Mouse (Mus musculus) heart, adult 9 months (tissue): ENCODE measurements at regions not wholly inside any gene's neighbourhood (a gene's known extent, or its start where the extent isn't known, plus 50 kb on each side); places are given as distances from the start of the nearest gene placed in this dataset.

Experiments used
- DNase-seq, 2 experiments: peaks; one replicate each; pipeline ENCODE4 v3.0.0; 2022; ENCODE audit warnings: low spot score in 2 of 2

- no peak for DNase-seq
Observed at GRCm38 (mm10) chr10:117997796-117998195, 143.8 kb upstream of the Mdm1 start.

DNA sequence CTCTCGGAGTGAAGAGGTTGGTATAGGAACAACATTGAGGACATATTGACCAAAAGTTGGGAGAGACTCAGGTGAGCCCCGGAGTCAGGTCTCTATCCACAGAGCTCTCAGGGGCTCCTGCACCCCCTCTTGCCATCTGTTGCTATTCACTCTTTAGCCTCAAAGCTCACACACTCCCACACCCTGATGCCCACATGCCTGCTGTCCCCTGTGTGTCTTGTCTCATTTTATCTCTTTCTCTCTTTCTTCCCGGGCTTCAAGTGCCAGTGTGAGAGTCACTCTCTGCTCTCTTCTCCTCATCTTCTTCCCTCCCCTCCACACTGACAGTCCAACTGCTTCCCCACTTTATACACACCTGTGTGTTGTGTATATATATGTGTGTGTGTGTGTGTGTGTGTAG lies 141.0 kb upstream of the Mdm1 start:
- DNase-seq = no peak

DNA sequence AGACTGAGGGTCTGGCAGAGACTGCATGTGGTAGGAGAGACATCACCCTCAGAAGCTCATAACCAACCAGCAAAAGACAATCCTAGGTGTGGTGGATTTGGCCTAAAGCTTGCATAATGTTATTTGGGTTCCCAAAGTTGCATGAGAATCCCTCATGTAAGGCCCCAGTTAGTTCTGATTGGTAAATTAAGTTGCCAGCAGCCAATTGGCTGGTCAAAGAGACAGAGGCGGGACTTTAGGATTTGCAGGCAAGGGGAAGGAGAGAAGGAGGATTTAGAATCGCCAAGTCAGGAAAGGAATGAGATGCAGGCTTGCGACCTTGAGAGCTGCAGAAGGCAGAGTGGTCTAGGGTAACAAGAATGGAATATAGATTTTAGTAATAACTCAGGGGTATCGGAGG lies 140.1 kb upstream of the Mdm1 start:
- DNase-seq = no peak

DNA sequence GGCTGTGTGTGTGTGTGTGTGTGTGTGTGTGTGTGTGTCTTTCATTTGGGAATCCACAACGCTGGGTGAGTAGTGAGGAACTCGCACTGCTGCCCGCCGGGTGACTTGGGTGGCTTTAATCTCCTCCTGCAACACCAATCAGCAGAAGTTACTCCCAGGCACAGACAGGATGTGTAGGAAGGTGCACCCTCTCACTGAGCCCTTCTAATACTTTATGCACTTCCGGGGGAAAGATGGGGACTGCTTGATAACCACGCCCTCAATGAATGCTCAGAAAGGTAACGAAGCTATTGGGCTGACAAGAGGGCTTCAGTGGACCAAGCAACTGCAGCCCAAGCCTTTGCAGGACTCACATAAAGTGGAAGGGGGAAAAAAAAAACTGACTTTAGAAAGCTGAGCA lies 139.6 kb upstream of the Mdm1 start:
- no peak for DNase-seq

DNA sequence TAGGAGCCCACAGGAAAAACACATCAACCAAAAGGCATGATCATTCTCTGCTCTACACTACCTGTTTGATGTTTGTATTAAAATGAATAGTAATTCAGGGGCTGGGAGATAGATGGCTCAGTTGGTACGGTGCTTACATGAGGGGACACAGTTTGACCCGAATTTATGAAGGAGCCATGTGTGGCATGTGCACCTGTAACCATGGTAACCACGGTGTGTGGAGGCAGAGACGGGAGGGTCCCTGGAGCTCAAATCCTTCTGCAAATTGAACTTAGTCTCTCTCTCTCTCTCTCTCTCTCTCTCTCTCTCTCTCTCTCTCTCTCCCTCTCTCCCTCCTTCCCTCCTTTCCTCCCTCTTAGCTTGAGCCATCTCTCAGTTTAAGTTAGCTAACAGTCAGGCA lies 139.1 kb upstream of the Mdm1 start:
- no peak for DNase-seq

- no peak for DNase-seq
Observed at GRCm38 (mm10) chr10:118003179-118003578, 138.4 kb upstream of the Mdm1 start.

- DNase-seq = peak; percentile 43 to 55
Observed at GRCm38 (mm10) chr10:118003739-118004361, 137.8 kb upstream of the Mdm1 start.

- no peak for DNase-seq
Observed at GRCm38 (mm10) chr10:118004362-118004958, 137.2 kb upstream of the Mdm1 start.

DNA sequence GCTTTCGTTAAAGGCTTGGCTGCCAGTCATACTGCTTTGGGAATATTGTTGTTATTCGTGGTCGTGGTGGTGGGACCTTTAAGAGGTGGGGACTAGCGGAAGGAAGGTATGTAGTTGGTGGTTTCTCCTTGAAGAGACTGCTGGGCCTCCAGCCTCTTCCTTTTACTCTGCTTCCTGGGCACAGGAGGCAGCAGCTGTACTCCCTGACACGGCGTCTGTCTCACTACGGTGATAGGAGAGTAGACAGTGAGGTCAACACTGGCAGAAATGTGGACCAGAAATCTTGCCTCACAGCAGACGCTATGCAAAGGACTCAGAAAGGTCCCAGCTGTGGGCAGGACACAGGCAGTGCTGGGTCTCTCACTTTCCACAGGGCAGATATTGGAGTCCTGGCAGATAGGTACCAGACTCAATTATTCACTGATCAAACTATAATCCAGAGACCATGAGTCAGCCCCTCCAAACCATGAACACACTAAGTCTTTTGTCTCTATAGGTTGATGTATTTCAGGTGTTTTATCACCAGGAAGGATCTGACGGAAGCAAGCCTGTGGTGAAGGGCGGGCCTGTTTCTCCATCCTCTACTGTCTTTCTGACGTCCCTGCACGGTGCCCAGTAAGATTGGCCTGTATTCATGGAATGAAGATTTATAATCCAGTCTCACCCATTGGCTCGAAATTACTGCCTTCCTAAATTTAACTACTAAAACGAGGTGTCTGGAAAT lies 134.6 kb upstream of the Mdm1 start:
- no peak for DNase-seq

- DNase-seq = no peak
Observed at GRCm38 (mm10) chr10:118007846-118008245, 133.8 kb upstream of the Mdm1 start.

DNA sequence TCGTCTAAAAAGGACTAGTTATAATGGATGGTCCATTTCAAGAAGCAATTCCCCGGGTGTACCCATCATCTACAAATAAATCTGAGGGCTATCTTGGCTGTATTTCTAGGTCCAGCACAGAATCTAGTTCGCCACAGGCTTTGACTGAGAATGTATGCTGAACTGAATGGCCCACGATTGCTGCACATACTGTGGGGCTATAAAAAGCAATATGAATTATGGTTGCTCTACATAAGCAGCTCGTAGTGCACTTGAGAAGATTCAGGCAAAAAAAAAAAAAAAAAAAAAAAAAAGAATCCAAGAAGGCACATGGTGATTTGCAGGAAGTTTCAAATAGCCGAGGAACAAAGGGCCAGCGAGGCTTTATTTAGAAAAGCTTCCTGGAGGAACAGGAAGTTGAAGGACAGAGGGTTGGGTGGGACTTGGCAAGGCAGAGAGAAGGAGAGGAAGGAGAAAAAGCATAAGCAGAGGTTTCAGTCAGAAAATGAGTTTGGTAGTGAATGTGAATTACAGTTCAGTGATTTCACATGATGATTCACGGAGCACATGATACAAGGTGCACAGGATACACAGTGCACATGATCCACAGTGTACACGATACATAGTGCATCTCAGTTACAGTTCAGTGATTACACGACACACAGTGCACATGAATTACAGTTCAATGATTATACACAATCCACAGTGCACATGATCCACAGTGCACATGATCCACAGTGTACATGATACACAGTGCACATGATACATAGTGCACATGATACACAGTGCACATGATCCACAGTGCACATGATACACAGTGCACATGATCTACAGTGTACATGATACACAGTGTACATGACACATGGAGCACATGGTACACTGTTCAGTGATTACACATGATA lies 129.7 kb upstream of the Mdm1 start:
- DNase-seq = peak; percentile 59 to 68

DNA sequence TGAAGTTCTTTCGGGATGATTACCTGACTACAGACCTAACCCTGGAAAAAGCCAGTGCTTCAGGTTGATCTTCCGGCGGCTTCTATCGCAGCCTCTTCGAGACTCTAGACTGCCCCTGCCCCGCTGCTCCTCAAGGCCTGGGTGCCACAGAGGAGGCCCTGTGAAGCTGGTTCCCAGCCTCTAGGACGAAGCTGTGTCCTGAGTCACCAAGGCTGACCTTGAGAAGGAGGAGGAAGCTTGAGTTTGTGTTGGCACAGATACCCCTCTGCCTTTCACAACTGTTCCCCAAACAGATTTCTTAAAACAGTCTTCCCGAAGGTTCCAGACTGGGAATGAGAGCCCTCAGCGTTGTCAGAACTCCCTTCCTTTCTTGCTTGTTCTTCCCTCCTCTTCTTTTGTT lies 112.8 kb upstream of the Mdm1 start:
- DNase-seq = no peak

GRCm38 (mm10) chr10:118034401-118034800 lies 107.2 kb upstream of the Mdm1 start:
- no peak for DNase-seq

DNA sequence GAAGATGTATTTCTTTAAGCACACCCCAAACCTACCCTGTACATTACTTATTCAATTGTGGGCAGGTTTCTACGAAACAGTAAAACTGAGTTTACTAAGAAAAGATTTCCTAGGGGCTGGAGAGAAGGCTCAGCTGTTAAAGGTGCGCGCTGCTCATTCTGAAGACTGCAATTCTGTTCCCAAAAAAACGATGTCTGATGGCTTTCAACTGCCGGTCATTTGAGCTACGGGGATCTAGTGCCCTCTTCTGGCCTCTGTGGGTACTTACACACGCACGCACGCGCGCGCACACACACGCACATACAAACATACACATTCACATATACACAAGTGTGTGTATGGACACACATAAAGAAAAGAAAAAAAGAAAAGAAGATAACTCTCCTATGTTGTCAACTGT lies 106.6 kb upstream of the Mdm1 start:
- no peak for DNase-seq

- DNase-seq = no peak
Observed at GRCm38 (mm10) chr10:118038465-118038864, 103.1 kb upstream of the Mdm1 start.

- no peak for DNase-seq
Observed at GRCm38 (mm10) chr10:118039056-118039455, 102.6 kb upstream of the Mdm1 start.

DNA sequence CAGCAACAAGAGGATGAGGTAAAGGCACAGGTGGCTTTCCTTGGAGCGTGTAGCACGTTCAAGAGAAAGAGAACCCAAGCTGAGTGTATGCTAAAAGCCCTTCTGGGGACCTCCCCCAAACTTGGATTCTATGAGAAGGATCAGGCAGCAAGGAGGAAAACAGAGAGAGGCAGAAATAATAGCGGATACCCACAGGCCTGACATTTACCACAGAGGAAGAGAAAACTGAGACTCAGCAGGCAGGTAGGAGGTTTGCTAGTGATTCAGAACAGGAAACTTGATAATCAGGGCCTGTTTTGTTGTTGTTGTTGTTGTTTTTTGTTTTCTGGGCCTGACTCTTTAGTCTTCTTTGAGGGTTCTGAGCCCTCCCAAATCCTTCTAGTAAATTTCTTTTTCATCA lies 100.5 kb upstream of the Mdm1 start:
- DNase-seq = no peak

DNA sequence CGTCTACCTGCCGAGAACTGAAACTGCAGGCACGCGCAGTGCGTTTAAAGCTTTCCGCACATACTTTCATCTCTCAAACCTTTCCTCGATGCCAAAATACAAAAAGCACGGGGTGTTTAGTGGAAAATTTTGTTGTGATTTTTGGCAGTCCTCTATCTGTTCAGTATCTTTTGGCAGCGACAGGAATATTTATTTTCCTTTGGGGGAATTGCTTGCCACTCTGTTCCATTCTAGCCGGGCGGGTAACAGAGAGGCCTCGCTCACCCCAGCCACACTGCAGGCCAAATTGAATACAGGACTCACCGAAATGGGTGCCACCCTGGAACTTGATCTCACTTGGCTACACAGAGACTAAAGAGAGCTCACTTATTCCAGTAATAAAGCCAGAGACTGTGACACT lies 97.8 kb upstream of the Mdm1 start:
- peak; percentile 46 to 50 for DNase-seq

- DNase-seq = no peak
Observed at GRCm38 (mm10) chr10:118044840-118045239, 96.8 kb upstream of the Mdm1 start.

DNA sequence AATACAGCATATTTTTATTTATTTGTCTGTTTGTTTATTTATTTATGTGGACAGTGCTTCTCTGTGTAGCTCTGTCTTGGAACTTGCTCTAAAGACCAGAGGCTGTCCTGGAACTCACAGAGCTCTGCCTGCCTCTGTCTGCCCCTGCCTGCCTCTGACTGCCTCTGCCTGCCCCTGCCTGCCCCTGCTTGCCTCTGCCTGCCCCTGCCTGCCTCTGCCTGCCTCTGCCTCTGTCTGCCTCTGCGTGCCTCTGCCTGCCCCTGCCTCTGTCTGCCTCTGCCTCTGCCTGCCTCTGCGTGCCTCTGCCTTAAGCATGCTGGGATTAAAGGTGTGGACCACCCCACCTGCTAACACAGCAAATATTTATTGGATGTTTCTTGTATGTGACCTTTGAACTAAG lies 96.2 kb upstream of the Mdm1 start:
- no peak for DNase-seq

- DNase-seq = peak in 1 of 2 experiments; percentile 21
Observed at GRCm38 (mm10) chr10:118046328-118046727, 95.3 kb upstream of the Mdm1 start.

- DNase-seq = no peak
Observed at GRCm38 (mm10) chr10:118046831-118047230, 94.8 kb upstream of the Mdm1 start.
